Mouse (Mus musculus) CD8-positive naive resting alpha-beta T cell, adult 2 months (primary cell): Measurements from ENCODE around the gene Gm13124.
"Not testable (repeated sequence)": the region's sequence is repeated elsewhere in the genome, so short reads cannot be mapped to it uniquely, and the experiment has no call there.

Experiments used
- DNase-seq, 2 experiments: peaks; one replicate each; pipeline ENCODE4 v3.0.0; 2022; ENCODE audit warnings: low read depth in 2 of 2, low spot score in 2 of 2

Gene Gm13124

DNA sequence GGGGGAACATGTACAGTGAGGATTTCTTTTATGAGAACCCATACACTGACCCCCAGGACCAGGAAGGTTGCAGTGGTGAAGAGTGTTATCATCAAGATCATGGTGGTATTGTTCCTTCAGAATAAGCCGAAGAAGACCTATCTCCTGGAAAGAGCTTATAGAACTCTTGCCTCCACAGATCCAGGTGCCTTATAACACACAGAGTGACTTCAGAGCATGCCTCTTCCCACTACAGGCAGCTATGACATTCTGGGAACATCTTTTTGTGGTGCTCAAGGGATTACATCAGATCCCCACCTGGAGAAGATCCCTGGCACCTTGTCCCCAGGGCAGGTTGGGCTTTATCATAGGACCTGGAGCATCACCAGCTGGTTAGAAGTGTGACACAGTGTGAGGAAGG lies at the start of gene Gm13124:
TSS of gene Gm13124 (minus strand) at position 101 of the 400 bp plus-strand sequence.
- no peak for DNase-seq

- no peak for DNase-seq
Observed at GRCm38 (mm10) chr4:144614586-144614985, 49.7 kb upstream of the Gm13124 start.

- DNase-seq, result no peak
Observed at GRCm38 (mm10) chr4:144613407-144613806, 48.5 kb upstream of the Gm13124 start, which contains the start of gene Aadacl4. Aadacl4 (plus strand) TSS chr4:144613707.

DNA sequence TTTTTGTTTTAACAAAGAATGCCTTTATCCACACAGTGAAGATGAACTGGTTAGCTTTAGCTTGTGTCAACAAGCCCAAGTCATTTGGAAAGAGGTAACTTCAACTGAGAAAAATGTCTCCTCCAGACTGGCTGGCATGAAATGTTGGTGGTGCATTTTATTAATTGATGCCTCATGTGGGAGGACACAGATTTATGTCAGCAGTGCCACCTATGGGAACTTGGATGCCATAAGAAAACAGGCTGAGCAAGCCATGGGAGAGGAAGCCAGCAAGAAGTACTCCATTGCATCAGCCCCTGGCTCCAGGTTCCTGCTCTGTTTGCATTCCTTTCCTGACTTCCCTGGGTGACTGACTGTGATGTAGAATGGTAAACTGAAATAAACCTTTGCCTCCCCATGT lies 27.9 kb upstream of the Gm13124 start:
- DNase-seq, result no peak

DNA sequence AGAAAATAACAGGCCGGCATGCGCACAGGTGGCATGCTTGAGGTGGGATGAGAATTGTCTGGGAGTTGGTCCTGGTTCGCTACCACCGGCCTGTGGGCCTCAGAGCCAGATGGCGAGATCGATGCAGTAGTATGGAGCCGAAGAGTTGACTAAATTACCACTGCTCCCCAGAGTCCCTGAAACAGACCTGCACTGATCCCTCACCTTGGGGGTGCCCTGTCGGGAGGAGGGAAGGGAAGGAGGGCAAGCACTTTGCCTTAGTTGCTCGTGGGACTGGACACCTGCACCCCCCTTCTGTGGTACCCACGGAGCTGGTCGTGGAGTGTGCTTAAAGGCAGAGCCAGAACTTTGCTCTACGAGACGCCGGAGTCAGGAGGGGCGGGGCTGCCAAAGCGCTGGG lies 21.3 kb upstream of the Gm13124 start:
- not testable (repeated sequence) for DNase-seq

- DNase-seq, result no peak
Observed at GRCm38 (mm10) chr4:144567752-144568151, 2.8 kb upstream of the Gm13124 start.

GRCm38 (mm10) chr4:144561205-144561604 lies 3.7 kb downstream of the Gm13124 start:
- no peak for DNase-seq

DNA sequence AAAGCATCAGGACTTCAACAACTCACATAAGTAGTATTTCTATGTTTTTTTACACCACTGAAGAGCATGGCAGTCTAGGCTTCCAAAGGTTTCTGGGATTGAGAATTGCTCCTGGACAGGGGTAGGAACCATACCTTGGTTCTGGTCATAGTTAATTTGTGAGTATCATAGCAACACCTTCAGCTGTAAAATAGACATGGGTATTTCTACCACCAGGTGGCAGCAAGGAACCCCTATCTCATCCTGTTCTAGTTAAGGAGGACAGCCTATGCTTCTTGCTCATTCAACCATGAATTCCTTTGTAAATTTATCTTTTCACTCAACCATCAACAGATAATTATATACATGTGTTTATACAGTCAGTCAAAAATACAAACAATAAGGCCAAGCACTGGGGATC lies 5.1 kb downstream of the Gm13124 start:
- DNase-seq, result no peak

DNA sequence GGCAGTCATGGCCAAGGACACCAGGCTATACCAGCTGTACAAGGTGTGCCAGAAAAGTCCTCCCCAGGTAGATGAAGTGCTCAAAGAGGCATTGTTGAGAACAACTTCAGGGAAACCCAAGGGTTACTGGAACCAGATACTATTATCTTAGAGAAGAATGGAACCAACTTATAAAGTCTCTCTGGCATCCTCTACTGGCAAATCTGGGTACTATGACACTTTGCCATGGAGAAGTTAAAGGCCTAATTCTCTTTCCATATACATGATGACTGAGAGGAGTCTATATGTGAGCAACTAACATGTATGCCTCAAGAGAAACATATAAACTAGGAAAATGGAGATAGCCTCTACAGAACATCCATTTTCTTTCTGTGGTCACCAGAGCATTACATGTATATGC lies 13.8 kb downstream of the Gm13124 start:
- no peak for DNase-seq

DNA sequence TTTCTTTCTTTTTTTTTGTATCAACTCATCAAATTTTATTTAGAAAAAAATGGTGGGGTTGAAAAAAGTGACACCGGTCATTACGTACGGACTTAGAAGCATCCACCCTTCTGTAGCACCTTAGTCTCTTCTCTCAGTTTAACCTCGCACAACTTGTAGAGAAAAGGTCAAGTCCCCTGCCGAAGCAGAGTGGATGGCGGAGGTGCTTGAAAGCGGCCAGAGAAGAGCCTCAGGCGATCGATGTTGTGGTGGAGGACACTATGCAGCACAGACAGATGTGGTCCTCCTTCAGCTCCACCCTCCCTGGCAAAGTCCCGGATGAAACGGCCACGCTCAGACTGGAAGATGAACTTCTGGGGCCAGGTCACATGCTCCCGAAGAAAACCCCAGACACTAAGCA lies 19.6 kb downstream of the Gm13124 start:
- DNase-seq, result not testable (repeated sequence)

GRCm38 (mm10) chr4:144544689-144545088 lies 20.2 kb downstream of the Gm13124 start:
- DNase-seq, result no peak

DNA sequence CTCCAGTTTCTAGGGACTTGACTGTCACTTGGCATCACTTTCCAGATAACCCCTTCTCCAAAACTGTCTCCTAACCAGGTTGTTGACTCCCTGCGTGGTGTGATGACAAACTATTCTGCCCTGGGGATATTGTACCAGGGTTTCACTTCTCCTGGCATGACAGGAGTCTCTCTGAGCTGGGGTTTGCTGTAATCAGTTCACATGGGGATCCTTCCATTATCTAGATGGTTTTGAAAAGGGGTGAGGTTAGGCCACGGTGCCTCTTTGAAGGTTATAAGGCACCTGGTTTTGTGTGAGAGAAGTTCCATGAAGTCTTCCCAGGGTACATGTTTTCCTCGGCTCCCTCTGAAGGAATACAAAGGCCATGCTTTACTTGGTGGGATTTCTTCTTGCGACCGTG lies 45.4 kb downstream of the Gm13124 start, which contains the start of gene 9430007A20Rik:
TSS of gene 9430007A20Rik (plus strand) at position 301 of the 400 bp plus-strand sequence.
- no peak for DNase-seq

DNA sequence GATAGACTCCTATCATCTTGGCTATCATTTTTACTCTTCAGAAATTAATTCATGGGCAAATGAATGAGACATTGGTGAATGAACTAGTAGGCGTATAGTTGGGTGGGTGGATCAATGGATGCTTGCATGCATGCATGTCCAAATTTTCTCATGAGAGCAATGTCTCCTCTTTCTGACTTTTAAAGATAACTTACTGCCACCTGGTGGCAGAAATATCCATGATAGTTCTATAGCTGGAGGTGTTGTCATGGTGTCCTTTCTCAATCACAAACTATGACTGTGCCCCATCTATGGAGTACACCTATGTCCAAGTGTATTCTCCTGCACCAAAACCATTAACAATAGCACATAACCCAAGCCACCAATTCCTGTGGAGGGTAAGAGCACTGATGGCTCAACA lies 58.4 kb downstream of the Gm13124 start:
- no peak for DNase-seq
